Mouse (Mus musculus) C2C12 (cell line): ENCODE measurements around the gene Pipox.

Experiments
- CEBPB ChIP-seq: IDR thresholded peaks from one replicate; pipeline ENCODE4 v1.6.1; 2011; ENCODE audit warnings: low read depth, mild to moderate bottlenecking, control low read depth, moderate library complexity
- CTCF ChIP-seq: IDR thresholded peaks from one replicate; pipeline ENCODE4 v1.5.1; 2011; ENCODE audit not compliant: control insufficient read depth, insufficient read depth, insufficient read length
- FOSL1 ChIP-seq: IDR thresholded peaks from one replicate; pipeline ENCODE4 v1.8.0; 2011; ENCODE audit warnings: mild to moderate bottlenecking, low read length; ENCODE audit not compliant: poor library complexity, insufficient read depth, severe bottlenecking
- MAX ChIP-seq: IDR thresholded peaks from one replicate; pipeline ENCODE4 v1.6.1; 2011; ENCODE audit warnings: mild to moderate bottlenecking, control low read depth
- MYOG ChIP-seq: IDR thresholded peaks from one replicate; pipeline ENCODE4 v1.6.1; 2011; ENCODE audit not compliant: control insufficient read depth, insufficient read length; ENCODE audit errors: extremely low read depth
- USF1 ChIP-seq: IDR thresholded peaks from one replicate; pipeline ENCODE4 v1.6.1; 2011; ENCODE audit warnings: low read depth, mild to moderate bottlenecking, control low read depth, moderate library complexity

- TF ChIP-seq CTCF (no peak), MYOG (no peak), USF1 (no peak), MAX (no peak), CEBPB (no peak), FOSL1 (no peak)
Measured at GRCm38 (mm10) chr11:77896820-77897805, 3.2 kb upstream of the Pipox start.
